Mouse (Mus musculus) limb, embryonic 11.5 days (tissue): ENCODE measurements at regions not wholly inside any gene's neighbourhood (a gene's known extent, or its start where the extent isn't known, plus 50 kb on each side); places are given as distances from the start of the nearest gene placed in this dataset.
"Not testable (repeated sequence)": the region's sequence is repeated elsewhere in the genome, so short reads cannot be mapped to it uniquely, and the experiment has no call there.

Source experiments
- ATAC-seq: fragments of 200-750 bp; cut with Nextera tagmentation; 2 replicates; pipeline ENCODE4 v1.8.0; 2017; ENCODE audit warnings: low read depth; ENCODE audit not compliant: insufficient number of reproducible peaks, low FRiP score, low TSS enrichment
- DNase-seq: peaks from one replicate; pipeline ENCODE4 v3.0.0-alpha.2; 2015; ENCODE audit warnings: low spot score
- H3K27ac ChIP-seq: fragments of 300-500 bp; sonication (generic); replicated peaks from 2 replicates; pipeline ENCODE4 v1.5.1; 2014; ENCODE audit warnings: low read depth, mild to moderate bottlenecking, low read length
- H3K27me3 ChIP-seq: fragments of 300-500 bp; sonication (generic); 2 replicates; pipeline ENCODE4 v1.6.1; 2014; ENCODE audit warnings: mild to moderate bottlenecking, low read length, mixed read lengths; ENCODE audit not compliant: control insufficient read depth, insufficient read depth
- H3K36me3 ChIP-seq: fragments of 300-500 bp; sonication (generic); 2 replicates; pipeline ENCODE4 v1.6.1; 2014; ENCODE audit warnings: mild to moderate bottlenecking, low read length, moderate library complexity, mixed read lengths; ENCODE audit not compliant: control insufficient read depth, insufficient read depth
- H3K4me1 ChIP-seq: fragments of 300-500 bp; sonication (generic); 2 replicates; pipeline ENCODE4 v1.6.1; 2014; ENCODE audit warnings: low read length, mixed read lengths; ENCODE audit not compliant: control insufficient read depth, insufficient read depth
- H3K4me2 ChIP-seq: fragments of 300-500 bp; sonication (generic); 2 replicates; pipeline ENCODE4 v1.6.1; 2014; ENCODE audit warnings: low read depth, mild to moderate bottlenecking, moderate library complexity; ENCODE audit not compliant: severe bottlenecking
- H3K4me3 ChIP-seq: fragments of 300-500 bp; sonication (generic); 2 replicates; pipeline ENCODE4 v1.5.1; 2014; ENCODE audit warnings: low read depth, low read length
- H3K9ac ChIP-seq: fragments of 300-500 bp; sonication (generic); 2 replicates; pipeline ENCODE4 v1.6.1; 2014; ENCODE audit warnings: mild to moderate bottlenecking, low read length
- H3K9me3 ChIP-seq: fragments of 300-500 bp; sonication (generic); 2 replicates; pipeline ENCODE4 v1.6.1; 2016; ENCODE audit warnings: low read length; ENCODE audit not compliant: control insufficient read depth
- WGBS: fragments of 180-500 bp; shearing (Covaris S2); extraction: QIAGEN DNeasy Blood & Tissue Kit; methylation state at CpG from one replicate; pipeline ENCODE4 v1.1.7; 2014; 5-methylcytosine and 5-hydroxymethylcytosine counted together

DNA sequence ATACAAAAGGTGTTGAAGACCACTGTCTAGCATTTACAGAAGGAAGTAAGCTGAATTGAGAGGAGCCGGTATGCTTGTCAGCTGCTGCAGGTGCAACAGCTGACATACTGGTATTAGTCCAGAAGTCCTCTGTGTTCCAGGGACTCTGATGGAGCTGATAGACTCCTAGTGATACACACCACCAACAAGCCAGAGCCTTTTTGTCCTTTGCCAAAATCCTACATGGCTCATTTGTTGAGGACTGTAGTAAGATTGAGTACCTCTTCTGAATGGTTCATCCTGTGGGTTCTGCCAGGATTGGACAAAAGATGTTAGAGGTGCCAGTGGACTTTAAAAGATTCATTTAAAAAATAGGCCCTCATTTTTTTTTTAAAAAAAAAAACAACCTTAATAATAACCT is 129.4 kb upstream of the Tmem185a start:
- H3K27ac ChIP-seq = no peak overlapping the region
- WGBS = 94% methylated on average over 1 of the region's 1 CpGs
- H3K36me3 ChIP-seq = no peaks in the 10 kb centered on the region
- H3K4me1 ChIP-seq = no peaks in the 10 kb centered on the region
- no peak for ATAC-seq
- DNase-seq = no peak
- H3K4me2 ChIP-seq = no peak overlapping the region
- H3K4me3 ChIP-seq = no peak overlapping the region
- no peaks in the 10 kb centered on the region for H3K9me3 ChIP-seq
- no peak overlapping the region for H3K9ac ChIP-seq
- H3K27me3 ChIP-seq = no peaks in the 10 kb centered on the region

DNA sequence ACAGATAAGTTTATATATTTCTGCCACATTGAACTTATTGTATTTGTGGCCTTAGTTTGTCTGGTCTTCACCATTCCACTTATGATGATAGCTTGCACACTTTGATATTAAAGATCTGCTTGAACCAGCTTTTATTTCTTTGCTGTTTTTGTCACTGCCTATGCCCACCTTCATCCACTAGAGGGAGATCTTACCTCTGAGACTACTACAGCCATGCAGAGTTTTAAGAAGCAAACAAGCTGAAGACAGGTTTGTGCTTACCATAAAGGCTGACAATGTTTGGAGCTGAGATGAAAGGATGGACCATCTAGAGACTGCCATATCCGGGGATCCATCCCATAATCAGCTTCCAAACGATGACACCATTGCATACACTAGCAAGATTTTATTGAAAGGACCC is 105.4 kb upstream of the Tmem185a start:
- DNase-seq = peak; percentile 23
- not testable (repeated sequence) for H3K9ac ChIP-seq, H3K9me3 ChIP-seq, H3K4me2 ChIP-seq, H3K27me3 ChIP-seq, H3K4me3 ChIP-seq, H3K27ac ChIP-seq, ATAC-seq, H3K4me1 ChIP-seq, H3K36me3 ChIP-seq
- 24% methylated on average over 2 of the region's 2 CpGs for WGBS

DNA sequence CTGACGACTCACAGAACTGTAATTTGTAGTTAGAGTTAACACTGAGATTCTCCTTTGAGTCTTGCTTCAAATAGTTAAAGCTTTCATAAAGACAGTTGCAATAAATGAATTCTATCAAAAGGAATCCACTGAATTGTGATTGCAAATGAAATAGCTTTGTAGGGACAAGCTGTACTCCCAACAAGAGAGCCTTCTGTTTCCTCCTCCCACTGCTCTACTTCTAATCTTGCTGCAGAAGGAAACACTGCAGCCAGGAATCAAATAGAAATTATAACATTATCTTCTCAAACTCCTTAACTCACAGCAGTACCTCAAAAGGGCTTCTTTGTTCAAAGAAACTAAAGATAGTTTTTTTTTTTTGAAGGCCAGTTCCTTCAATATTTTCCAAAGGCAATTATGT is 103.2 kb upstream of the Tmem185a start:
- H3K4me3 ChIP-seq = no peak overlapping the region
- H3K27me3 ChIP-seq = no peaks in the 10 kb centered on the region
- no peaks in the 10 kb centered on the region for H3K36me3 ChIP-seq
- no peak for ATAC-seq
- WGBS = 52% methylated on average over 1 of the region's 1 CpGs
- H3K9ac ChIP-seq = no peak overlapping the region
- DNase-seq = no peak
- H3K4me2 ChIP-seq = no peak overlapping the region
- H3K9me3 ChIP-seq = no peaks in the 10 kb centered on the region
- no peaks in the 10 kb centered on the region for H3K4me1 ChIP-seq
- H3K27ac ChIP-seq = no peak overlapping the region

DNA sequence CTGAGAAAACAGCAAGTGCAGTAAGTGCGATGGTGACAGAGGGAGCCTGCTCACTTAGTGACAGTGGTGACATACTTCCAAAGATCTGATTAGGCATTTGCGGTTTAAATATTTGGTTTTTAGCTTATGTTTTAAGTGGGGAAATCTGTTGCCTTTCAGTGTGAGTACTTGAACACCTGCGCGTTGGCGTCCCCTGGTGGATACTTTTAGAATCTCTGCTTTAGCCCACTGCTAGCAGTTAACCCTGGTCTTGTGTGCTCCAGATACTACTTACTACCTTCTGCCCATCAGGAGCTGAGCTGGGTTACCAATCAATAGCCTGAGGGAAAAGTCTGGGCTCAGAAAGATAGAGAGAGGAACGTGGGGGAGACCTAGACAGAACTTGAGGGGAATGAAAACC is 97.3 kb upstream of the Tmem185a start:
- not testable (repeated sequence) for ATAC-seq, H3K4me2 ChIP-seq, H3K4me3 ChIP-seq, H3K4me1 ChIP-seq, H3K9ac ChIP-seq, H3K27ac ChIP-seq, H3K27me3 ChIP-seq, H3K9me3 ChIP-seq, DNase-seq, H3K36me3 ChIP-seq
- WGBS = 36% methylated on average over 1 of the region's 6 CpGs

DNA sequence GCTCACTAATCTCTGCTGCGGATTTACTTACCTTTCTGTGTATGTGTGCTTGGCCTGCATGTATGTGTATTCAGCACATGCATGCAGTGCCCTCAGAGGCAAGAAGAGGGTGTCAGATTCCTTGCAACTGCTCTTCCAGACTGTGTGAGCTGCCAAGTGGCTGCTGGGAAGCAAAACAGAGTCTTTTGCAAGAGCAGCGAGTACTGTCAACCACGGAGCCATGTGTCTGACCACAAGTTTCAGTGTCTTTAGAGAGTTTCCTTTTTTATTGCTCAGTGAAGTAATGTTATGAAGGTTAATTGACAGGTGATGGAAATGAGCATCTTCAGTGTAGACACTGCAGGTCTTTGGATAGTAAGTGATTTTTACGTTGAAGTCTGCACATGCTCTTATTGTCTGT is 93.6 kb upstream of the Tmem185a start:
- not testable (repeated sequence) for H3K4me2 ChIP-seq, ATAC-seq, H3K36me3 ChIP-seq, H3K27me3 ChIP-seq, H3K9me3 ChIP-seq, DNase-seq, H3K4me3 ChIP-seq, H3K27ac ChIP-seq, H3K4me1 ChIP-seq, H3K9ac ChIP-seq
- WGBS = 73% methylated on average over 3 of the region's 4 CpGs

DNA sequence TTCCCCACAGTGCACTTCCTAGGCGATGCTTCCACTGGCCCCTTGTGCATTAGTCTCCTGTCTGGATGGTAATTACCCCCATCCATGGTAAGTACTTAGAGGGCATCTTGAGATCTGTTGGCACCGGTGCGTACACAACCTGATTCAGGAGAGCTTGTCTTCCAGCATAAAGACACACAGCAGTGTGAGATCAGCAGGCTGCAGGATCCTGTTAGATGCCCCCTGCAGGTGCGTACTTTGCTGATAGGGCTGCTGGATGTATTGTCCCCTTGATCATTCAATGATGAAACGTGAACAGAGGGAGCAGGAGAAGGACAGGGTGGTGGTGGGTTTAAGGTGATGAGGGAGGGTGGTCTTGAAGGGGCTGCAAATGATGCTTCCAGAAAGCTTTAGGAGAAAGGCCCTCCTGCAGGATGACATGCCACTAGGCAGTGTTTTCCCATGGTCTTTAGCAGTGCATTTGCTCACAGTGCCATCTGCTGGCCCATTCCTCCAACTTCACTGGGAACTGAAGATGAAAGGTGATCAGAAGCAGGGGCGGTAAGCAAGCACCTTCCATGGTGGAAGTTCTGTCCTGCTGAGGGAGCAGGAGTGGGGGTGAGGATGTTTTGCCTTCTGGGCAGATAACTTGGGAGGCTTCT is 92.5 kb upstream of the Tmem185a start:
- not testable (repeated sequence) for H3K4me3 ChIP-seq, ATAC-seq

More for the DNA sequence above, 92.5 kb upstream of the Tmem185a start:
- not testable (repeated sequence) for H3K27ac ChIP-seq, DNase-seq, H3K4me2 ChIP-seq, H3K9me3 ChIP-seq, H3K36me3 ChIP-seq, H3K27me3 ChIP-seq, H3K9ac ChIP-seq, H3K4me1 ChIP-seq
- 57% methylated on average over 3 of the region's 6 CpGs for WGBS
